Mouse (Mus musculus) left cerebral cortex, postnatal 36 days (tissue): ENCODE results near the gene Trim63. TPM values are rescaled to one million over a fixed set of nuclear protein-coding genes. Genes with fewer than 3 reads are reported as not detected.
"Not testable (repeated sequence)": the region's sequence is repeated elsewhere in the genome, so short reads cannot be mapped to it uniquely, and the experiment has no call there.

ENCODE experiments used
- DNase-seq, 2 experiments: peaks; one replicate each; pipeline ENCODE4 v3.0.0; 2021 to 2022; ENCODE audit warnings: low spot score in 2 of 2, mixed read lengths in 1 of 2
- intact Hi-C: fragments of 180-260 bp; cut with DNase I; formaldehyde crosslinking; loops from one replicate; pipeline ENCODE4 v1.15.1; 2025
- total RNA-seq, 2 experiments: library from RNA; stranded (reverse); gene quantifications; 2 replicates each; pipeline ENCODE4 v1.2.3; 2021

Trim63 gene
- total RNA-seq = under 1 TPM; 0.22 to 0.27 TPM

DNA sequence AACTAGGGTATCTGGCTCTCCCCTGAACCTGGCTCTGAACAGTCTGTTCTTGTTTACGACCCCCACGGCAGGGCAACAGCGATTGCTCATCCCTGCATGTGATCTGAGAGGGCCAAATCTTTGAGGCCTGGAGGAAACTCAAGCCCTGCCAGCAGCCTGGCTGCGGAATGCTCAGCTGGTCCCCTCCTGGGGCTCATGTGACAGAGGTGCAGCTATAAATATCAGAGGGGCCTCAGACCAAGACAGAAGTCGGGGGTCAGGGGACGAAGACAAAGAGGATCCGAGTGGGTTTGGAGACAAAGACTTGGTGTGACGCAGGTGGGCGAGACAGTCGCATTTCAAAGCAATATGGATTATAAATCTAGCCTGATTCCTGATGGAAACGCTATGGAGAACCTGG, at the start of gene Trim63:
TSS of gene Trim63 (plus strand) at position 245 of the 400 bp plus-strand sequence.
- intact Hi-C loops = no loop called here
- DNase-seq = no peak

GRCm38 (mm10) chr4:134265860-134266585, 48.9 kb upstream of the Trim63 start:
- no peak for DNase-seq
- intact Hi-C loops = no loop called here

GRCm38 (mm10) chr4:134268102-134268655, 46.7 kb upstream of the Trim63 start:
- DNase-seq = no peak
- intact Hi-C loops = no loop called here

DNA sequence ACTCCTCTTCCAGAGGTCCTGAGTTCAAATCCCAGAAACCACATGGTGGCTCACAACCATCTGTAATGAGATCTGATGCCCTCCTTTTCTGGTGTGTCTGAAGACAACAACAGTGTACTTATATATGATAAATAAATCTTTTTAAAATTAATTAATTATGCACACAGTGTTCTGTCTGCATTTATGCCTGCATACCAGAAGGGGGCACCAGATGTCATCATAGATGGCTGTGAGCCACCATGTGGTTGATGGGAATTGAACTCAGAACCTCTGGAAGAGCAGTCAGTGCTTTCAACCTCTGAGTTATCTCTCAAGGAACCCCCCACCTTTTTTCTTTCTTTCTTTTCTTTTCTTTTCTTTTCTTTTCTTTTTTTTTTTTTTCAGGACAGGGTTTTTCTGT, 45.3 kb upstream of the Trim63 start:
- DNase-seq, intact Hi-C loops: not testable (repeated sequence)

DNA sequence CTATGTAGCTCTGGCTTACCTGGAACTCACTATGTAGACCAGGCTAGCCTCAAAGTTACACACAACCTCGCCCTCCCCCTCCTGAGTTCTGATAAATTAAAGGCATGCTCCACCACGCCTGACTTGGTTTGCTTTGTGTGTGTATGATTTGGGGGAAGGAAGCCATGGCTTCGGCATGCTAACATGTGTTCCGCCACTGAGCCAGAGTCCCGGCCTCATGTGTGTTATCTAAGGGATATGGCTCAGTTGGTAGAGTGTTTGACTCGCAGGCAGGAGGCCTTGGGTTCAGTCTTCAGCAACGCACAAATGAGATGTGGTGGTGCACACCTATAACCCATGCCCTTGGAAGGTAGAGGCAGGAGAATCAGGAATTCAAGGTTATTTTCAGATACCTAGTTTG, 42.9 kb upstream of the Trim63 start:
- intact Hi-C loops = no loop called here
- no peak for DNase-seq

- intact Hi-C loops = no loop called here
- DNase-seq = no peak
Measured at GRCm38 (mm10) chr4:134272731-134273416, 42.0 kb upstream of the Trim63 start.

DNA sequence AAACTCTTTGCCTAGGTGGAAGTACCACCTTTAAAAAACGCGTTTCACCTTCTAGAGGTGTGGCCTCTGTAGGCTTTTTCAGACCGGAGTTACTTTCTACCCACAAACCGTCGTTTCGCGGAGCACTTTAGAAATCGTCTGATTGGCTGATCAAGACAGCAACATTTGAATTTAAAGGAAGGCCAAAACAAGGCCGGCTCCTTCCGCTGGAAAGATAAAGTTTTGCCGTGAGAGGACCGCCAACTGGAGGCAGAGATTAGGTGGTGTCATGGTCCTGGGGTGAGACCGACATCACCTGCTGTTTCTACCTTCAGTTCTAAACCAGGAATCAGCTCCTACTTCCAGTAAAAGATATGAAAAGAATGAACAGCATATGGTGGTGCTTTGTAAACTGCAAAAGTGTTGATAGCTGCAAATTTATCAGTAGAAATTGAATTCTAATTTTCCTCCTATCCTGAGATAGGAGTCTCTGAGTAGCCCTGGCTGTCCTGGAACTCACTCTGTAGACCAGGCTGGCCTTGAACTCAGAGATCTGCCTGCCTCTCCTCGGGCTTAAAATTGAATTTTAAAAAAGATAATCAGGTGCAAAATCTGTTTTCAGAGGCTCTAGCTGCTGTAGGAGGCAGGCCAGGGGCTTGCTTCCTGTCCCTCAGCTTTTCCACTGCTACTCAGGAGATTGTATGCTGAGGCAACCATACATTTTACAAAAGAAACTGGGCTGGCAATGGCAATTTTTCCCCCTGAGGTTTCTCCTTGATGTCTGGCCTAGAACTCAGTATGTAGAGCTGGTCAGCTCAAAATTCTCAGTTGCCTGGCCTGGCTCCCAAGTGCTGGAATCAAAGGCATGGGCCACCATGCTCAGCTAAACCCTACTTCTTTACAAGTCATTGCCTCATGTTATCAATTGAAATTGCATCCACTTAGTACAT, 41.2 kb upstream of the Trim63 start:
- intact Hi-C loops = no loop called here
- DNase-seq = no peak

DNA sequence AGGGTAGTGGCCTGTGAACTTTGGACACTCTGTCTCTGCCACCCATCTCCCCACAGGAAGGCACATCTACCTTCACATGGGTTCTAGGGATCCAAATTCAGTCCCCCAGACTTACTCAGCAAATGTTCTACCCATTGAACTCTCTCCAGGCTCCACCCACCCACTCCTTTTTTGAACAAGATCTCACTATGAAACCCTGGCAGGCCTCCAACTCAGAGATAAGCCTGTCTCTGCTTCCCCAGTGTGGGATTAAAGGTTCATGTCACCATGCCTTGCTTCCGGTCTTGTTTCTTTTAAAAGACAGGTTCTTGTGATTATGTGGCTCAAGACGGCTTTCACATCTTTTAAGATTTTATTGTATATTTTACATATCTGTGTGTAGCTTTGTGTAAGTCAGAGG, 30.0 kb upstream of the Trim63 start:
- intact Hi-C loops = loop anchor here (5.0 kb wide), 1 partner anchor 72 kb away; no protein-coding TSS in a partner anchor
- no peak for DNase-seq

GRCm38 (mm10) chr4:134286226-134287167, 28.4 kb upstream of the Trim63 start:
- no peak for DNase-seq
- intact Hi-C loops = loop anchor here (1.0 to 5.0 kb wide), 2 partner anchors 71 to 99 kb away; partner anchors contain the start of gene Cep85

- peak; percentile 96 to 99 for DNase-seq
- intact Hi-C loops = loop anchor here (1.0 to 5.0 kb wide), 2 partner anchors 70 to 100 kb away; partner anchors contain the start of gene Cep85
Measured at GRCm38 (mm10) chr4:134287168-134287564, 27.8 kb upstream of the Trim63 start.

GRCm38 (mm10) chr4:134287575-134288025, 27.3 kb upstream of the Trim63 start, which contains the start of gene Pdik1l:
TSS of gene Pdik1l (minus strand) at chr4:134287895.
- peak; percentile 76 to 77 for DNase-seq

DNA sequence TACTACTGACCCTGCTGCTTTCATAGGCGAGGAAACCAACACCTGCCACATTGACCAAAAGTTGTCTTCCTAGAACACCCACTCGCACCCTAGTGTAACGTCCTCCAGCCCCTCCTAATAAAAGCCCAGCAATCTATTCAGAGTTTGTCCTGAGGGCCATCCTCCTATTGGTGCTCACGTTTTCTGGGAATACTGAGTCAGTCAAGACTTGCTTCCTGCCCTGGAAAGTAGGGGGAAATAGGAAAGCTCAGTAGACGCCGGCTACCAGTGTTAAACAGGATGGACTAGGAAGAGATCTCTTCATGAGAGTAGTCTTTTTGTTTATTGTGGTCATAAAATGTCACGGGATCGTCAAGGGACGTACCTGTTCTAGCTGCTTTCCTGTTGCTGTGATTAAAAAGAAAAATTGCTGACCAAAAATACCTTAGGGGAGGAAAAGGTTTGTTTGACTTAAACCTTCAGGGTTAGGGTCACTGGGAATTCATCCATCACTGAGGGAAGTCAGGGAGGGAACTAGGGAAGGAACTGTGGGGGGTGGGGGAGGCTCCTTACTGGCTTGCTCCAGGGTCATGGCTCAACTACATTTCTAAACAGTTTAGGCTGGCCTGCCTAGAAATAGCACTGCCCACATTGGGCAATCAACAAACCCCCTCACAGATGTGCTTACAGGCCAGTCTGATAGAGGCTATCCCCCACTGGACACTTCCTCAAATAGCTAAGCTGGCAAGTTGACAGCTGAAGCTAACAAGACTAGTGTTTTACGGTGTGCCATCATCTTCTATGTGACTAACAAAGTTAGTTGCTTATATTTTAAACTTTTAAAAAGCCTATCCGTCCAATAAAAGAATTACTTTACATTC, 26.3 kb upstream of the Trim63 start:
- no peak for DNase-seq
- intact Hi-C loops = loop anchor here (5.0 kb wide), 1 partner anchor 69 kb away; no protein-coding TSS in a partner anchor

More at GRCm38 (mm10) chr4:134287575-134288025, 27.3 kb upstream of the Trim63 start, which contains the start of gene Pdik1l:
- intact Hi-C loops = loop anchor here (1.0 to 5.0 kb wide), 2 partner anchors 70 to 100 kb away; partner anchors contain the start of gene Cep85

- intact Hi-C loops = loop anchor here (2.0 kb wide), 1 partner anchor 41 kb away; no protein-coding TSS in a partner anchor
- DNase-seq = peak; percentile 45 to 58
Measured at GRCm38 (mm10) chr4:134292067-134292466, 22.9 kb upstream of the Trim63 start.

GRCm38 (mm10) chr4:134293061-134293691, 21.7 kb upstream of the Trim63 start:
- no peak for DNase-seq
- intact Hi-C loops = loop anchor here (2.0 kb wide), 1 partner anchor 42 kb away; no protein-coding TSS in a partner anchor

GRCm38 (mm10) chr4:134293692-134294163, 21.2 kb upstream of the Trim63 start:
- DNase-seq = no peak
- intact Hi-C loops = loop anchor here (2.0 kb wide), 1 partner anchor 43 kb away; no protein-coding TSS in a partner anchor

DNA sequence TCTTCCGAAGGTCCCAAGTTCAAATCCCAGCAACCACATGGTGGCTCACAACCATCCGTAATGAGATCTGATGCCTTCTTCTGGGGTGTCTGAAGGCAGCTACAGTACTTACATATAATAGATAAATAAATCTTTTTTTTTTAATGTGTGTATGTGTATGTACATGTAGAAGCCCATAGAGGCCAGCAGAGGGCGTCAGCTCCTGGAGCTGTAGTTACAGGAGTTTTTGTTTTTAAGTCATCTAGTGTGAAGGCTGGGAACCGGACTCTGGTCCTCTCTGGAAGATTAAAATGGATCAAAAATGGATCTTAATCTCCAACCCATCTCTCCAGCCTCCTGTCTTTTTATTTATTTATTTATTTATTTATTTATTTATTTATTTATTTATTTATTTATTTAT, 18.8 kb upstream of the Trim63 start:
- DNase-seq, intact Hi-C loops: not testable (repeated sequence)
